Mouse (Mus musculus): ENCODE measurements around the gene Fh1. TPM values are rescaled to one million over a fixed set of nuclear protein-coding genes. Genes with fewer than 3 reads are reported as not detected.

Fh1 gene
- total and polyA plus RNA-seq, 3 experiments, result 100 to 122 (median 113) TPM

DNA sequence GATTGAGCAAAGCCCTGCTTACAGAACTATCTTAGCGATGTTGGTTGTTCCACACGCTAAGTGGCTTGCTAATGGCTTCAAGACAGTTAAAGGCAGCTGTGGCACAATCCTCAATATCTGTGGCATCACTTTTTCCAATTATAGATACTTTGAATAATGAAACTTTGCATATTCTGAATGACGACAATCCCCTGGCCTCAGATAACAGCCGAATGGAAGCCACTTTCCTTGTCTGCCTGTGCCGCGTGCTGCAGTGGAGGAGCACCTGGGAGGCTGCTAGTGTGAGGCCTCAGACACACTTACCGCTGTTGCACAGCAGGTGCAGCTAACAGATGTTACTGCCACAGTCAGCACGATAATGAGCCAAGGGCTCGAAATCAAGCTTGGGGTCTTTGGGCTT, 10.4 kb downstream of the Fh1 start (continued):
- TF ChIP-seq JUN (IDR thresholded peaks at IDR 0.05; ENCODE audit: insufficient read depth, low read depth, low read length) (peak; percentile 16; the same call in 1 of the 2 replicates), MYC (IDR thresholded peaks at IDR 0.05; ENCODE audit: low read depth, low read length) (0 out of 2 replicates have a peak, but pooled peaks have one; percentile 23), ELF1 (IDR thresholded peaks at IDR 0.05; ENCODE audit: low read depth, low read length) (no peak), KAT2A (IDR thresholded peaks at IDR 0.05; ENCODE audit: insufficient replicate concordance, low read length) (no peak), HCFC1 (IDR thresholded peaks at IDR 0.05; ENCODE audit: low read depth, low read length) (no peak), CHD1 (IDR thresholded peaks at IDR 0.05; ENCODE audit: low read depth, low read length) (no peak), NRF1 (IDR thresholded peaks at IDR 0.05; ENCODE audit: low read depth, low read length) (no peak), MAZ (IDR thresholded peaks at IDR 0.05; ENCODE audit: low read depth, low read length) (no peak), CHD2 (IDR thresholded peaks at IDR 0.05; ENCODE audit: low read length) (no peak), GABPA (IDR thresholded peaks at IDR 0.05; ENCODE audit: insufficient replicate concordance, low read depth, low read length) (no peak), NELFE (IDR thresholded peaks at IDR 0.05; ENCODE audit: low read depth, low read length) (no peak), ZKSCAN1 (IDR thresholded peaks at IDR 0.05; ENCODE audit: borderline replicate concordance, low read depth, low read length) (no peak), TBP (conservative IDR thresholded peaks at IDR 0.05; ENCODE audit: low read depth, low read length) (no peak), SIN3A (IDR thresholded peaks at IDR 0.05; ENCODE audit: low read length) (no peak), UBTF (IDR thresholded peaks at IDR 0.05; ENCODE audit: low read depth, low read length) (no peak), RAD21 (IDR thresholded peaks at IDR 0.05; ENCODE audit: low read depth, low read length) (no peak), POLR2AphosphoS2 (IDR thresholded peaks at IDR 0.05; ENCODE audit: low read depth, low read length) (no peak), RCOR1 (conservative IDR thresholded peaks at IDR 0.05; ENCODE audit: low read depth, low read length) (no peak)

DNA sequence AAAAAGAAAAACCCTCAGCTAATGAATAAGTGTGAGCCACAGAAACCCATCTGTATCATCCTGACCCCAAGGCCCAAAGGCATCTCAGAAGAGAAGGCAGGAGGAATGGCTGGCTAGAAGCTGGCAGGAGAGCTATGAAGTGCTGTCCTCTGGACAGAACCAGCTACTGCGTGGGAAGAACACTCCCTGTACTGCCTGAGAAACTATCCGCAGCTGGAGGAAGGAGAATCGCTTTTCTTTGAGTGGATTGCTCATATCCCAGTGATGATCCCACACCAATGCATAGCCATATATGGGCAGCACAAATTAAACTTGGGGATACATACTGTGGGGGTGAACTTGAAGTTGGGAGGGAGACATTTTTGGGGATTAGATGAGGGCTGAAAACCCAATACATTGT, 16.7 kb downstream of the Fh1 start:
- in situ Hi-C loops (cut with MboI; ENCODE audit: low pct_ligation_motif_present, low pct_unique_long_range_greater_than_20kb, low sequenced_read_pairs), result no loop called here
- DNase-seq (ENCODE audit: extremely low read depth), result no peak
- H3K27me3 ChIP-seq (replicated peaks), result no peaks in the 10 kb centered on the region
- H3K9ac ChIP-seq (ENCODE audit: insufficient read depth, low read depth), result no peak overlapping the region
- dilution Hi-C loops (cut with MboI; ENCODE audit: extremely low pct_ligation_motif_present, extremely low pct_unique_long_range_greater_than_20kb, low sequenced_read_pairs), result no loop called here
- H3K36me3 ChIP-seq (replicated peaks in 1 of 2; ENCODE audit: control insufficient read depth in 1 of 2, insufficient read depth in 1 of 2, low read length in 1 of 2), result peaks cover 48 to 89% of the 10 kb centered on the region in 2 experiments
- no peak overlapping the region for H3K4me3 ChIP-seq (replicated peaks in 1 of 3; ENCODE audit: low read depth in 2 of 3, low read length in 2 of 3, poor library complexity in 1 of 3)
- TF ChIP-seq USF2 (conservative IDR thresholded peaks at IDR 0.05; ENCODE audit: low read depth, low read length) (no peak), NELFE (IDR thresholded peaks at IDR 0.05; ENCODE audit: low read depth, low read length) (no peak), RCOR1 (conservative IDR thresholded peaks at IDR 0.05; ENCODE audit: low read depth, low read length) (no peak), RAD21 (IDR thresholded peaks at IDR 0.05; ENCODE audit: low read depth, low read length) (no peak), TCF12 (IDR thresholded peaks at IDR 0.05; ENCODE audit: low read depth, low read length) (no peak), UBTF (IDR thresholded peaks at IDR 0.05; ENCODE audit: low read depth, low read length) (no peak), SMC3 (IDR thresholded peaks at IDR 0.05; ENCODE audit: low read depth, low read length) (no peak), ELF1 (IDR thresholded peaks at IDR 0.05; ENCODE audit: low read depth, low read length) (no peak), ZKSCAN1 (IDR thresholded peaks at IDR 0.05; ENCODE audit: borderline replicate concordance, low read depth, low read length) (no peak), CHD1 (IDR thresholded peaks at IDR 0.05; ENCODE audit: low read depth, low read length) (no peak), E2F4 (IDR thresholded peaks at IDR 0.05; ENCODE audit: insufficient replicate concordance, low read depth, low read length) (no peak), NRF1 (IDR thresholded peaks at IDR 0.05; ENCODE audit: low read depth, low read length) (no peak), TBP (conservative IDR thresholded peaks at IDR 0.05; ENCODE audit: low read depth, low read length) (no peak), USF1 (IDR thresholded peaks at IDR 0.05; ENCODE audit: low read depth, low read length) (no peak), BHLHE40 (IDR thresholded peaks at IDR 0.05; ENCODE audit: low read depth, low read length) (no peak), ZMIZ1 (IDR thresholded peaks at IDR 0.05; ENCODE audit: low read depth, low read length) (no peak)
- H3K79me2 ChIP-seq (replicated peaks; ENCODE audit: control insufficient read depth, extremely low read depth, insufficient read depth, poor library complexity, severe bottlenecking), result no peaks in the 10 kb centered on the region
- no peak overlapping the region for H3K4me2 ChIP-seq (ENCODE audit: insufficient read depth, low read depth, poor library complexity, severe bottlenecking)
- no peak overlapping the region for H3K27ac ChIP-seq (ENCODE audit: insufficient read depth, low read depth)
- H3K9me3 ChIP-seq (replicated peaks; ENCODE audit: low read length), result no peaks in the 10 kb centered on the region
- H3K4me1 ChIP-seq (ENCODE audit: control insufficient read depth in 1 of 2, insufficient read depth in 2 of 2), result peaks cover 0 to under 1% of the 10 kb centered on the region in 2 experiments; a peak in 1 of 4 replicates

Data from CH12.LX (cell line).